28 mouse cellular contexts compared by ENCODE assay signal in genomic region chr16:43302171-43302570, GRCm38 (mm10).
"Had no signal": no experiment of that assay in that cellular context is flagged by ENCODE, and none has a peak within 500 bp of the region (broad histone marks: within the 10 kb centered on the region; RNA-seq: fewer than 3 reads in every experiment).

No protein-coding gene starts in this region.

- H3K4me1 ChIP-seq: intestine, embryonic 15.5 days; liver, embryonic 13.5 days; liver, embryonic 15.5 days had no signal

- H3K9ac ChIP-seq: heart, embryonic 13.5 days; heart, embryonic 15.5 days; hindbrain, embryonic 12.5 days; hindbrain, embryonic 14.5 days; intestine, embryonic 15.5 days; limb, embryonic 12.5 days; liver, embryonic 13.5 days; liver, embryonic 15.5 days; liver, postnatal 0 days had no signal

- ATAC-seq: hindbrain, embryonic 16.5 days; inflammation-experienced regulatory T-cells, adult 6 months; intestine, embryonic 15.5 days; intestine, postnatal 0 days; liver, postnatal 0 days had no signal

- H3K4me3 ChIP-seq: heart, embryonic 13.5 days; heart, embryonic 15.5 days; hindbrain, embryonic 10.5 days; hindbrain, embryonic 12.5 days; intestine, embryonic 15.5 days; left cerebral cortex, adult 2 months; limb, embryonic 10.5 days; limb, embryonic 12.5 days; liver, embryonic 13.5 days; liver, embryonic 15.5 days had no signal

- DNase-seq: gastrocnemius, postnatal 14 days; gastrocnemius, postnatal 36 days; heart, adult 18-20 months; heart, postnatal 14 days; heart, postnatal 4 days; kidney, adult 18-20 months; kidney, postnatal 25 days; kidney, postnatal 4 days; layer of hippocampus, adult 9-11 months; liver; liver, embryonic 13.5 days; liver, postnatal 0 days had no signal

- H3K4me2 ChIP-seq: heart, embryonic 11.5 days; heart, embryonic 13.5 days; heart, embryonic 15.5 days; hindbrain, embryonic 12.5 days; hindbrain, embryonic 14.5 days; intestine, embryonic 15.5 days; limb, embryonic 12.5 days; liver, embryonic 11.5 days; liver, embryonic 13.5 days; liver, embryonic 15.5 days had no signal

- H3K9me3 ChIP-seq: heart, embryonic 13.5 days; heart, embryonic 15.5 days; hindbrain, embryonic 10.5 days; hindbrain, embryonic 12.5 days; intestine, embryonic 15.5 days; limb, embryonic 10.5 days; limb, embryonic 12.5 days; liver, embryonic 13.5 days; liver, embryonic 15.5 days had no signal

- H3K36me3 ChIP-seq: heart, embryonic 13.5 days; heart, embryonic 15.5 days; hindbrain, embryonic 10.5 days; hindbrain, embryonic 12.5 days; intestine, embryonic 15.5 days; limb, embryonic 10.5 days; limb, embryonic 12.5 days; liver, embryonic 13.5 days; liver, embryonic 15.5 days had no signal

- H3K27ac ChIP-seq: hindbrain, embryonic 10.5 days; hindbrain, embryonic 12.5 days; hindbrain, embryonic 14.5 days; intestine, embryonic 15.5 days; kidney, postnatal 0 days; left cerebral cortex, adult 2 months; limb, embryonic 10.5 days; limb, embryonic 12.5 days; liver, embryonic 13.5 days; liver, embryonic 15.5 days had no signal

- H3K27me3 ChIP-seq: heart, embryonic 13.5 days; heart, embryonic 15.5 days; hindbrain, embryonic 12.5 days; intestine, embryonic 15.5 days; limb, embryonic 12.5 days; liver, embryonic 13.5 days; liver, embryonic 15.5 days had no signal
